Mouse (Mus musculus) neural tube, embryonic 10.5 days (tissue): ENCODE data around the gene Ppm1l.

Experiments
- DNase-seq: peaks from one replicate; pipeline ENCODE4 v3.0.0-alpha.2; 2017; ENCODE audit warnings: low spot score; ENCODE audit errors: extremely low spot score

Ppm1l gene

GRCm38 (mm10) chr3:69316391-69317195 is at the start of gene Ppm1l:
TSS of gene Ppm1l (plus strand) at chr3:69316861.
- DNase-seq = peak; percentile 93

DNA sequence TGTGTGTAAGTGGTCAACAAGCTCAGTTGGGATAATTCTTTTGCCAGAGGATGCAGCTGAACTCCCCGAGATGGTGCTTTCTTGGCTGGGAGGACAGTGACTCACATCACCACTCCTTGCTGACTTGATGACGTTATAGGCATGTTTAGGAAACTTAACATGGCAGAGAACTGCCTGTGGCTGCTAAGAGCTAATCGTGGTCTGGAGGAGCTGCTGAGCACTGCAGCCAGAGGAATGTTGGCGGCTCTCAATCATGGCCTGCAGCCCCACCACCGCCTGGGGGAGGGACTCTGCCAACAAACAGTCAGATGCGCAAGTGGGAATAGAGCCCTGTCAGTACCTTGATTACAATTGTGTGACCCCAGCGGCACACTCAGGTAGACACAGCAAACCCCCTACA is 44.8 kb upstream of the Ppm1l start:
- DNase-seq = no peak

GRCm38 (mm10) chr3:69274018-69274663 is 42.5 kb upstream of the Ppm1l start:
- no peak for DNase-seq

DNA sequence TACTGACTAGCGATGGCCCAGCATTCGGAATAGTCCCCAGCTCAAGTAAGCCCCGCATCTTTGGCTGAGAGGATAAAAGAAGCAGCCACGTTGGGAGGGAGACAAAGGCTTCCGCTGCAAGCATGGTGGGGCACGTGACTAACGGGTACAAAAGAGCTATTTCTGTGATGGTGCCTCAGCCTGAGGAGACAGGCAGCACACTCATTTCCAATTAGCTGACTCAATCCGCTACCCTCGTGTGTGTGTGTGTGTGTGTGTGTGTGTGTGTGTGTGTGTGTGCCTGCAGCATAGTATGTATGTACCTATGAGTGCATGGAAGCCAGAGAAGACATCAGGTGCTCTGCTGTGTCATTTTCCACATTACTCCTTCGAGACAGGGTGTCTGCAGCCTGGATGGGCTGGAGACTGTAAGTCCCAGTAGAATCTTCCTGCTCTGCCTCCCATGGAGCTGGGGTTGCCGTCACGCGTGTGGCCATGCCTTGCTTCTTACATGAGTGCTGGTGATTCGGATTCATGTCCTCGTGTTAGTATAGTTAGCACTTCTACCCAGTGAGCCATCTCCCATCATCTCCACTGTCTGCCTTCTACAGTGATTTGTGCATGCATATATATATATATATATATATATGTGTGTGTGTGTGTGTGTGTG is 41.9 kb upstream of the Ppm1l start:
- DNase-seq = no peak

- DNase-seq = no peak
Observed at GRCm38 (mm10) chr3:69278648-69279047, 38.0 kb upstream of the Ppm1l start.

DNA sequence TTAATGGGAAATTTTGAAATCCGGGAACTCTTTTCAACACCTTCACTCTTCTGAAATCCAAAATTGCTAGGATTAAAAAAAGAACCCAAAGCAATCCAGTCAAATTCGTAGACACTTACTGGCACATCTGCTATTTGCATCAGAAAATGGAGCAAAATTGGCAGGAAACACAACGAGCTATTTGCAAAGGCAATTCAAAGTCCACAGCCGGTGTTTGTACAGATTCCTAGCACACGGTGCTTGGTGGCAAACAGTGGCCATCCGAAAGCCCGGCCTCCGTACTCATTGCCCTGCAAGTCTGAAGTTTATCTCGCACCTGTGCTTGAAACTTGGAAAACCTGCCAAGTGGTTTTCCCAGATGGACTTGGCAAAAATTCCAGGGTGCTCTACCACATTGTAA is 34.3 kb upstream of the Ppm1l start:
- DNase-seq = no peak

DNA sequence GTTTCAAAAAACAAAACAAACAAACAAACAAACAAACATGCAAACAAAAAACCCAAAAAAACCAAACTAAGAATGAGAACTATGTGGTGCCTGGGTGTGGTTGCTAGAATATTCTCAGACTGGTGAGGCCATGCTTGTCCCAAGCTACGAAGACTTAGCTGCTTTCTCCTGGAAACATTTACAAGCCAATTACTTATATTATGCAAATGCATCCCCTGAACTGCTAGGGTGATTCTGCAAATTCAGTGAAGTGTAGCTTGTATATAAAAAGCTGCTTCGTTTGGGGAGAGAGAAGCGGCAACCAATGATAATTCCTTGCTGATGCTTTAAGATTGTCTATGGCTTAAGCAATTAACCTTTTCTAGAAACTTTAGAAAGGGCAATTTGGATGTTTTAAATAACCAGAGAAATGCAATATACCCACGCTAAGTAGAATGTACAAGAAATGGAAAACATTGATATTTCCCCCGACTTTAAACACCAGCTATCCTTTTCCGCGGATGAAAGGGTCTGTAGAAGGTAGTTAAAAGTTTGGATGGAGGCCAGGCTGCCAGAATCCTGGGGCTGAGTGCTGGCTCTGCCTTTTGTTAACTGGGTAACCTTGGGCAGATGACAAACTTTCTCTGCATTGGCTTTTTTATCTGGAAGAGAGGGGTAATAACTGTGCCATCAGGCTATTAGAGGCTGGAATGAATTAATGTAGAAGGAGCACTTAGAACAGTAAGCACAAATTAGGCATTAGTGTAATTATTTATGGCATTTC is 33.4 kb upstream of the Ppm1l start:
- no peak for DNase-seq

- no peak for DNase-seq
Observed at GRCm38 (mm10) chr3:69289833-69290232, 26.8 kb upstream of the Ppm1l start.

GRCm38 (mm10) chr3:69290294-69290693 is 26.4 kb upstream of the Ppm1l start:
- DNase-seq = no peak

- DNase-seq = no peak
Observed at GRCm38 (mm10) chr3:69290844-69291243, 25.8 kb upstream of the Ppm1l start.

GRCm38 (mm10) chr3:69292628-69293027 is 24.0 kb upstream of the Ppm1l start:
- DNase-seq = no peak

DNA sequence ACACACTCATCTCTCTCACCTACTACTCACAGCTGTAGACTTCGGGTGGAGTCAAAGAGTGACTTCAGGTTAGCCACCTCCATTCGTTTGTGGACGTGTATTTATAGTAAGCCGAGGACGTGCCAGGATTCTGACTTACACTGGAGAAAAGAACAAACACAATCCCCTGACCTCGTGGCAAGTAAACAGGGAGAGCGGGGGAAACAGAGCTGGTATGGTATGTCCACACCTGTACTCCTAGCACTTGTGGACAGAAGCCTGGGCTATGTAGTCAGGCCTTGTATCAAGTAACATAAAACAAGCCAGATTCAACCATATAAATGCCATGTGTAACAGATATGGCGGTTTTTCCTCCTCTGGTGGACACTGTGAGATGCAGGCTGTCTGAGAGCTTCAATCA is 20.4 kb upstream of the Ppm1l start:
- DNase-seq = no peak

- no peak for DNase-seq
Observed at GRCm38 (mm10) chr3:69300121-69300520, 16.5 kb upstream of the Ppm1l start.

DNA sequence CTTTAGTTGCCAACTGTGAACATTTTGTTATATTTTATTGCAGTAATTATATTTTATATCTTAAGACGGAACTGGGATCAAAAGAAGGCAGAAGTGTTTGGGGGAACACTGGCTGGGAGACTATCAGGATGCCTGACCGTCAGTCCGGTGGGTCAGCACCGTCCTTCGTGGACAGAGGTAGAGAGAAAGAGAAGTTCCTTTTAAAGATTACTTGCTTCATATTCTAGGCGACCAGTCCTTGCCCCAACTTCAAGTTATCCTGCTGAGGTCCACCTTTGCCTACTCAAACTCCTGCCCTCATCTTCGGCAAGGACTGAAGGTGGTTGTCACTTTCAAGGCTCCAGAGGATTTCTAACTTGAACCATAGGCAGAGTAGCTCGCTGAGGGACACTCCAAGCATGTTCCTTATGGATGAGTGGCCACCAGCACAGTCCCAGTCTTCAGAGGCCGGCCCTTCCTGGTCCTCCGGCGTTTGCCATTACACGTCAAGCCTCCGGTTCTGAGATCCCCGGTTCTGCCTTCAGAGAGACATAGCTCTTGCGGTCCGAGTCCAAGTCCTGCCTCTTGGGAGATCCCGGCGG is 761 bp upstream of the Ppm1l start:
- DNase-seq = no peak

DNA sequence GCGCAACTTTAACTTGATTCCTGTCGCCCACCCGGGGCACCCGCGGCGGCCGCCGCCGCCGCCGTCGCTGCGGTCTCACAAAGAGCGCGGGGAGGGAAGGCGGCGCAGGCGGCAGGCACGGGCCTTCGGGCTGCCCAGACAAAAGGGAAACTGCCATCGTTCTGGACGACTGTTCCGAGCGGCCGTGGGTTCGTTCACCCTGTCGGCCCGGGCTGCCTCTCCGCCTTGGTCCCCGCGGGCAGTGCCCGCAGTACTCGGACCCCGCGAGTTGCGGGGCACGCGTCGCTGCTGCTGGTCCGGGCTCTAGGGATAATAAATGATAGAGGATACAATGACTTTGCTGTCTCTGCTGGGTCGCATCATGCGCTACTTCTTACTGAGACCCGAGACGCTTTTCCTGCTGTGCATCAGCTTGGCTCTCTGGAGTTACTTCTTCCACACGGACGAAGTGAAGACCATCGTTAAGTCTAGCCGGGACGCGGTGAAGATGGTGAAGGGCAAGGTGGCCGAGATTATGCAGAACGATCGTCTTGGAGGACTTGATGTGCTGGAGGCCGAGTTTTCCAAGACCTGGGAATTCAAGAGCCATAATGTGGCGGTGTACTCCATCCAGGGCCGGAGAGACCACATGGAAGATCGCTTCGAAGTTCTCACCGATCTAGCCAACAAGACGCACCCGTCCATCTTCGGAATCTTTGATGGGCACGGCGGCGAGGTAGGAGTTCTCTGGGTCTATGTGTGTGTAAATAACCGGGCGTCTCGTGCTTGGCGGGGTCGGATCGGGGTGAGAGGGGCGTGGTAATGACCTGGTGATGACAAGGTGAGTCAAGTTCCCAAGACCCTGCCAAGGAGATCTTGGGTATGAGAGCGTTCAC is 827 bp downstream of the Ppm1l start:
- DNase-seq = peak; percentile 82

DNA sequence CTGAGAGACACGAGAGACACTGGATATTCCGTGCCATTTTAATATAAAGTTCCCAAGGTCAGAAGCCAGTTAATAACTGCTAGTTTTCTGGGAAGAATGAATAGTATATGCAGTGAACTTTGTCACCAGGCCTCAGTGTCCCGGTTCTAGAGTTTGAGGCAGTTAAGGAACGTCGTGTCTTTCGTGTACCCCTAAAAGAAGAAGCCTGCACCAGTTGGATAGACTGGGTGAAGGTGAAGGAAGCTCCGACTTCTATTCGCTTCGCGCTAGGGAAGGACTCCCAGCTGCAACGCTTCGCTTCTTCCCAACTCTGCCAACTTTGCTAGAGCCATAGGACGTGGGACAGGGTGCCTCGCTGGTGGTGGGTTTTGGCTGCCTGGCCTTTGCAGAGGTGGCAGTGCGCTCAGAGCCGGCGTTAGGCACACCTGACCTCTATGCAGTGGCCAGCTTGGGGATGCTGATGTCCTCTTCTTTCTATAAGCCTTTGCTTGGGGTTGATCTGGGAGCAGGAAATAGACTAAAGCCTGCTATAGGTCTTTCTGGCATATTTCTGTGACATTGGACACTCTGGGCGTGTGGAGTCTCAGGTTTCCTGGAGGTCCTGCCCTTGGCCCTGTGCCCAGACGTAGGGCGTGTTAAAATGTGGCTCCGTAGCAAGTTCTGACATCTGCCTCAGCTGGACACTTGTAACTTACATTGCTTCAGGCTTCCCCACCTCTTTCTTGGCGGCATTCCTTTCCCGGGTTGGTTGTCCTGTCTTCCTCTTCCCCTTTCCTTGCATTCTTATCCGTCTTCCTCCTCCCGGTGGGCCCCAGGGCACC is 1.7 kb downstream of the Ppm1l start:
- DNase-seq = peak; percentile 57

GRCm38 (mm10) chr3:69319061-69319720 is 2.5 kb downstream of the Ppm1l start:
- DNase-seq = no peak

GRCm38 (mm10) chr3:69323982-69324381 is 7.3 kb downstream of the Ppm1l start:
- no peak for DNase-seq

- DNase-seq = no peak
Observed at GRCm38 (mm10) chr3:69329910-69330309, 13.2 kb downstream of the Ppm1l start.
